Mouse (Mus musculus) retina, postnatal 7 days (tissue): Measurements from ENCODE around the gene Krt6a.
"Not testable (repeated sequence)": the region's sequence is repeated elsewhere in the genome, so short reads cannot be mapped to it uniquely, and the experiment has no call there.

Source experiments
- DNase-seq: peaks from one replicate; pipeline ENCODE4 v3.0.0-alpha.2; 2012; ENCODE audit warnings: low read depth, low spot score

Gene Krt6a

DNA sequence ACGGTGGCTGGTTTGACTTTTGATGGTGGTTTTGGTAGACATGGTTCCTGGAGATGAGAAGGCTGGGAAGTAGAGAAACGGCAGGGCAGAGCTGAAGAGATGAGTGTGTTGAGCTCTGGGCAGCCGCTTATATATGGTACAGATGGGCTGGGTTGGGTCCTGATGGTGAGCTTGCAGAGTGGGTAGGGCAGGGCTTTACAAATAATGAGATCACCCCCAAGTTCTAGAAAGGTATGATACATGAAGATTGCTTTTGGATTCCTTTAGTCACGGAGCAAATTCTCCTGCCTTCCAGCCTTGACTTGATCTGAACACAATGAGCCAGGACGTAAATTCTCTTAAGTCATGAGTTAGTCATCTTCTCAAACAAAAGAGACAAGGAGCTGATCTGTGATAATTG is at the start of gene Krt6a:
TSS of gene Krt6a (minus strand) at position 101 of the 400 bp plus-strand sequence.
- no peak for DNase-seq

- DNase-seq = no peak
Observed at GRCm38 (mm10) chr15:101742711-101743110, 48.6 kb upstream of the Krt6a start, which contains the start of gene Krt71. Gene Krt71, minus strand, starts transcription at chr15:101743109.

- peak; percentile 23 for DNase-seq
Observed at GRCm38 (mm10) chr15:101737786-101738185, 43.7 kb upstream of the Krt6a start.

- no peak for DNase-seq
Observed at GRCm38 (mm10) chr15:101730653-101731052, 36.5 kb upstream of the Krt6a start.

DNA sequence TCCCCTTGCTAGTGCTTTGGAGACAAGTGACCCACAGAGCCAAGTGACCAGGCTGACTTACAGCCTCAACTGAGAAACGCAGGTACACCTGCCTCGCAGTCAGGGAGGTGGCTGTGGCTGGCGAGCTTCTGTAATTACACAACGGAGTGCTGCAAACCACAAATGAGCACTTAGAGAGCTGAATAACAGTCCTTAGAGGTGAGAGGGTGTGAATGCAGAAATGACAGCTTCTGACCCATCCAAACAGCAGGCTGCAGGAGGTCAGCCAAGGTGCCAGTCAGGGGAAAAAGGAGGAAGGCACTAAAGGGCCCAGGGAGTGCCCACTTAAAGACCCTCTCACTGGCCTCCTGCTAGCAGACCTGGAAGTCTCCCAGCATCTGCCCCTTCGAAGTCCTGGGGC is 30.6 kb upstream of the Krt6a start:
- DNase-seq = no peak

DNA sequence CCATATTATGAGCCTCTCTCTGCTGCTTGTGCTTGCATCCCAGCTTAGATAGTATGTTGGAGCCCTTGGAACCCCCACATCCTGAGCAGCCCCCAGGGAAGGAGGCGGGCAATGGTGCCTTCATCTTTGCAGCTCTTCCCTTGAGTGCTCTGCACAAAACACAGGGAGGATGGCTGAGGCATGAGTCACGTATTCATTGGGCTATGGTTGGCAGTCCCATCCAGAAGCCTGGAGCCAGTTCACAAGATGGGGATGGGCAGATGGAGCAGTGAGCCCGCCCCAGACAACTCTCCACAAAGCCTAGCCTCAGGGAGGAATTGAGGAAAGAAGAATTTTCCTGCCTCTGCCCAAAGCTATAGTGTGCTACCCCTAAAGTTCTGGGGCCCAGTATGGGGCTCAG is 21.7 kb upstream of the Krt6a start:
- DNase-seq = no peak

GRCm38 (mm10) chr15:101714356-101714755 is 20.2 kb upstream of the Krt6a start:
- no peak for DNase-seq

DNA sequence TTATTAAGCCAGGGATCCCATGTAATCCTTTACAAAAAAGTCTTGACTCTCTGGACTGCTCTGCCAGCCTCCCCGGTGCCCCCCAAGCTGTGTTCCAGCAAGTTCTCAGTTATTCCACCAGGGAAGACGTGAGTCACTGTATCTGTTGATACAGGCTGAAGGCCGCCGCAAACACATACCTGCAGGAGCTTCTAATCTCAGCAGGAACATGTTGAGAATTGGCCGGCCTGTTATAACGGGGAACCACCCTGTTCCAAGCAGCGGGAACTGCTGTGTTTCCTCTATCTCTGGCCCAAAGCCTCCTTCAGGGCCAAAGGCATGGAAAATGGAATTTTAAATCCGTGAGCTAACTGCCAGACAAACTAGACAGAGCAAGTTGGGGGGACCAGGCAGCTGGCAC is 19.6 kb upstream of the Krt6a start:
- no peak for DNase-seq

DNA sequence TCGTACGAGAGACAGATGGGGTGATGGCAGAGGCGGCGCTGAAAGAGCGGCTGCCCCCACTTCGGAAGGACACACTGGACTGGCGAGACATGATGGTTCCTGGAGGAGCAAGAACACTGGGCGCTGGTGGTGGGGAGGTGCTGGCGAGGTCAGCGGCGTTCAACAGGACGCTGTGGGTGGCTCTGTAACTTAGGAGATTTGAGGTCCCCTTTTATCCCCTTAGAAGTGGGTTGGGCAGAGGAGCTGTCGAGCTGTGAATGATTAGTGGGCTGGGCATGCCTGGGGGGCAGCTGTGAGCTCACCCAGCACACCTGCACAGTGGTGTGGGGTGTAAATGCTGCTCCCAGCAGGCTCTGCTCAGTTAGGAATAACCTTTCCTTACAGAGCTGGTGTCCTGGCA is 18.6 kb upstream of the Krt6a start, which contains the start of gene Krt5:
TSS of gene Krt5 (minus strand) at position 179 of the 400 bp plus-strand sequence.
- no peak for DNase-seq

GRCm38 (mm10) chr15:101708683-101709082 is 14.6 kb upstream of the Krt6a start:
- DNase-seq = no peak

DNA sequence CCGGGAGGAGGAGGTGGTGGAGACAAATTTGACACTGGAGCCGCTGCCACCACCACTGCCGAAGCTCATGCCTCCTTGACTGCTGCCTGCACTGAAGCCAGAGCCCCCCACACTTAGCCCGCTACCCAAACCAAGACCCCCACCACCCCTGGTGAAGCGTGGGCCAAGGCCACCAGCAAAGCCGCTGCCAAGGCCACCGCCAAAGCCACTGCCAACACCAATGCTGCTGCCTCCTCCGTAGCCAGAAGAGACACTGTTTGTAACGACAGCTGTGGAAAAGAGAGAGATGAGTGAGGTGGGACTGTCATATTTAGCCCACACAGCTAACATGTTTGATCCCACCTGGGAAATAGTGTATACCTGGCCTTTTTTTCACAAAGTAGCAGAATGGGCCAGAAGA is 13.3 kb upstream of the Krt6a start:
- DNase-seq = no peak

GRCm38 (mm10) chr15:101704066-101704465 is 10.0 kb upstream of the Krt6a start:
- DNase-seq = no peak

- no peak for DNase-seq
Observed at GRCm38 (mm10) chr15:101702380-101702779, 8.3 kb upstream of the Krt6a start.

DNA sequence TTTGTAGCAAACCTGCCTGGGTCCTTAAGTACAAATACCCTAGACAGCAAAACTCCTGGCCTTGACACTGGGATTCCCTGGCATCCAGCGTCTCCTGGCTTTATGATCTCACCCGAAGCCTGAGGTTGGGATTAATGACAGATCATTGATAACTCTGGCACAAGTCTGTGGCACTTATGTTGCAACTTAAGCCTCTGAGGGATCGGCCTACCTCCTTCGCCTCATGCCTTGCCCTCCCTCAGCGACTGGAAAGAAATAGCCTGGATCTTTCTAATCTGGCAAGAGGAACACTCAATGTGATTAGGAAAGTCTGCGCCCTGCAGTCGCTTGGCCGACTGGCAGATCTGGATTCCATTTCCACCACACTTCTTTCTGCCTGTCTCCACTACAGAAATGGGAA is 5.8 kb upstream of the Krt6a start:
- no peak for DNase-seq

GRCm38 (mm10) chr15:101699192-101699591 is 5.1 kb upstream of the Krt6a start:
- no peak for DNase-seq

- no peak for DNase-seq
Observed at GRCm38 (mm10) chr15:101697326-101698188, 3.5 kb upstream of the Krt6a start.

DNA sequence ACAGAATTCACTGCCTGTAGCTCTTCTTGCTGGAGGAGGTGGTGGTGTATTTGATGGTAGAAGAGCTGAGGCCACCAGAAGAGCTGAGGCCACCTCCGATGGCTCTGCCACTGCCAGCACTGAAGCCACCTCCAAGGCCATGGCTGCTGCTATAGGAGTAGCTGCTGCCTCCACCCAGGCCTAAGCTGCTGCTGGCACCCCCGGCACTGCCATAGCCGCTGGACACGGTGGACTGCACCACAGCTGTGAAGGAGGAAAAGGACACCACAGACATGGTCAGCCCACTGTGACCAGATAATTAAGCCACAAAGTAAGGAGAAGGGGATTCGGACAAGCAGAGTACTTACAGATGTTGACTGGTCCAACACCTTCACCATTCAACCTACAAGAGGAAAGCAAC is 3.6 kb downstream of the Krt6a start:
- not testable (repeated sequence) for DNase-seq

- no peak for DNase-seq
Observed at GRCm38 (mm10) chr15:101688161-101688560, 5.9 kb downstream of the Krt6a start.

GRCm38 (mm10) chr15:101680187-101680586 is 13.9 kb downstream of the Krt6a start, which contains the start of gene Krt6b:
Gene Krt6b, minus strand, starts transcription at chr15:101680287.
- DNase-seq = no peak

DNA sequence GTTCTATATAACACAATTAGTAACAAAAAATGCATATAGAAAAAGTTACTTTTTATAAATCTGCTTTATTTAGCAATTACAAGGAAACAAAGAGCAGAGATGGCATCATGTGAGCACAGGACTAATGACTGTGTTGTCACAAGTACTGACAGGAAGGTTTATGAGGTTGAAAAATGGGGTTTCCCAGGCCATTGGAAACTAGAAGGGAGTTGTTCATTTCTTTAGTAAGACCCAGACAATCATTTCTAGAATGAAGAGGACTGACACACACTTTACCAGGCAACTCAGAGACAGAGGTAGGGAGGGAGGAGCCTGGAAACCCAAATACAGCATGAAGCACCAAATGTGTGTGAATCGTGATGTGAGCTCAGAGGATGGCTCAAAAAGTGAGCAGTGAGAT is 18.1 kb downstream of the Krt6a start:
- DNase-seq = no peak

GRCm38 (mm10) chr15:101652736-101653265 is 41.3 kb downstream of the Krt6a start:
- no peak for DNase-seq

- DNase-seq = no peak
Observed at GRCm38 (mm10) chr15:101647280-101647679, 46.8 kb downstream of the Krt6a start, which contains the start of gene Gm5478. Gene Gm5478, minus strand, starts transcription at chr15:101647380.
